Mouse (Mus musculus) stomach, embryonic 15.5 days (tissue): ENCODE data around the gene Tub. TPM values are rescaled to one million over a fixed set of nuclear protein-coding genes. Genes with fewer than 3 reads are reported as not detected.

Experiments used
- ATAC-seq: fragments of 200-750 bp; cut with Nextera tagmentation; 2 replicates; pipeline ENCODE4 v1.8.0; 2017; ENCODE audit warnings: low read depth, moderate number of reproducible peaks, moderate TSS enrichment; ENCODE audit not compliant: insufficient read depth, low FRiP score
- H3K27ac ChIP-seq: fragments of 300-500 bp; sonication (generic); 2 replicates; pipeline ENCODE4 v1.5.1; 2015; ENCODE audit warnings: mild to moderate bottlenecking, inconsistent platforms
- H3K27me3 ChIP-seq: fragments of 300-500 bp; sonication (generic); replicated peaks from 2 replicates; pipeline ENCODE4 v1.6.1; 2015; ENCODE audit warnings: inconsistent platforms
- H3K36me3 ChIP-seq: fragments of 300-500 bp; sonication (generic); 2 replicates; pipeline ENCODE4 v1.6.1; 2015; ENCODE audit warnings: inconsistent platforms
- H3K4me1 ChIP-seq: fragments of 300-500 bp; sonication (generic); 2 replicates; pipeline ENCODE4 v1.6.1; 2015; ENCODE audit warnings: inconsistent platforms
- H3K4me2 ChIP-seq: fragments of 300-500 bp; sonication (generic); 2 replicates; pipeline ENCODE4 v1.6.1; 2015; ENCODE audit warnings: mild to moderate bottlenecking, inconsistent platforms
- H3K4me3 ChIP-seq: fragments of 300-500 bp; sonication (generic); replicated peaks from 2 replicates; pipeline ENCODE4 v1.5.1; 2015; ENCODE audit warnings: inconsistent platforms
- H3K9ac ChIP-seq: fragments of 300-500 bp; sonication (generic); 2 replicates; pipeline ENCODE4 v1.6.1; 2015; ENCODE audit warnings: inconsistent platforms
- H3K9me3 ChIP-seq: fragments of 300-500 bp; sonication (generic); 2 replicates; pipeline ENCODE4 v1.6.1; 2016; ENCODE audit warnings: inconsistent platforms
- WGBS: fragments of 180-500 bp; shearing (Covaris S2); methylation state at CpG from one replicate; pipeline ENCODE4 v1.1.7; 2015; 5-methylcytosine and 5-hydroxymethylcytosine counted together
- polyA plus RNA-seq: library from polyadenylated mRNA; unstranded; fragments of >200 nt; fragmentation: Nextera tagmentation; extraction: Ambion mirVana; gene quantifications from 2 replicates; pipeline ENCODE4 v1.2.1, GENCODE M21; 2015

Tub gene
- polyA plus RNA-seq, 1 experiment from 2014 or later, result 2.5 TPM

- no peak for ATAC-seq
- no peak overlapping the region for H3K4me3 ChIP-seq
- H3K27ac ChIP-seq, result no peak overlapping the region
- 0 out of 2 replicates have a peak, but pooled peaks cover 4% of the 10 kb centered on the region for H3K36me3 ChIP-seq
- H3K4me2 ChIP-seq, result no peak overlapping the region
- H3K27me3 ChIP-seq, result peaks cover 39% of the 10 kb centered on the region
- H3K4me1 ChIP-seq, result peaks cover 10% of the 10 kb centered on the region
- H3K9ac ChIP-seq, result no peak overlapping the region
- no peaks in the 10 kb centered on the region for H3K9me3 ChIP-seq
Measured at GRCm38 (mm10) chr7:108948611-108949010, 1.5 kb upstream of the Tub start.

- Histone ChIP-seq H3K4me2 (no peak overlapping the region), H3K27ac (no peak overlapping the region), H3K27me3 (peaks cover 39% of the 10 kb centered on the region), H3K4me3 (no peak overlapping the region), H3K4me1 (peaks cover 10% of the 10 kb centered on the region), H3K36me3 (0 out of 2 replicates have a peak, but pooled peaks cover 1% of the 10 kb centered on the region), H3K9ac (no peak overlapping the region), H3K9me3 (no peaks in the 10 kb centered on the region)
- WGBS, result 35% methylated on average over 2 of the region's 2 CpGs
- ATAC-seq, result no peak
Measured at GRCm38 (mm10) chr7:108949301-108949700, 837 bp upstream of the Tub start.

- ATAC-seq, result no peak
- H3K4me1 ChIP-seq, result peaks cover 10% of the 10 kb centered on the region
- peaks cover 39% of the 10 kb centered on the region for H3K27me3 ChIP-seq
- H3K4me3 ChIP-seq, result peak overlapping the region; percentile 39
- no peaks in the 10 kb centered on the region for H3K36me3 ChIP-seq
- H3K9me3 ChIP-seq, result no peaks in the 10 kb centered on the region
- peak overlapping the region; percentile 72 for H3K4me2 ChIP-seq
- WGBS, result under 1% methylated on average over 52 of the region's 52 CpGs
- H3K9ac ChIP-seq, result no peak overlapping the region
- H3K27ac ChIP-seq, result no peak overlapping the region
Measured at GRCm38 (mm10) chr7:108950762-108951331, 709 bp downstream of the Tub start.

GRCm38 (mm10) chr7:108952801-108953200 lies 2.7 kb downstream of the Tub start:
- Histone ChIP-seq H3K36me3 (no peaks in the 10 kb centered on the region), H3K4me1 (peaks cover 10% of the 10 kb centered on the region), H3K9me3 (no peaks in the 10 kb centered on the region), H3K9ac (no peak overlapping the region), H3K27me3 (peaks cover 39% of the 10 kb centered on the region), H3K4me3 (no peak overlapping the region), H3K4me2 (no peak overlapping the region), H3K27ac (no peak overlapping the region)
- WGBS, result 67% methylated on average over 6 of the region's 6 CpGs
- ATAC-seq, result no peak

GRCm38 (mm10) chr7:108954185-108954584 lies 4.0 kb downstream of the Tub start:
- WGBS, result 53% methylated on average over 4 of the region's 4 CpGs
- no peaks in the 10 kb centered on the region for H3K9me3 ChIP-seq
- H3K9ac ChIP-seq, result no peak overlapping the region
- no peak for ATAC-seq
- H3K27me3 ChIP-seq, result peaks cover 37% of the 10 kb centered on the region
- no peaks in the 10 kb centered on the region for H3K36me3 ChIP-seq
- no peak overlapping the region for H3K4me3 ChIP-seq
- peaks cover 10% of the 10 kb centered on the region for H3K4me1 ChIP-seq
- no peak overlapping the region for H3K4me2 ChIP-seq
- H3K27ac ChIP-seq, result no peak overlapping the region

GRCm38 (mm10) chr7:108957734-108958133 lies 7.6 kb downstream of the Tub start:
- WGBS, result 71% methylated on average over 2 of the region's 2 CpGs
- peaks cover 6% of the 10 kb centered on the region for H3K27me3 ChIP-seq
- no peaks in the 10 kb centered on the region for H3K9me3 ChIP-seq
- H3K4me1 ChIP-seq, result no peaks in the 10 kb centered on the region
- H3K4me3 ChIP-seq, result no peak overlapping the region
- H3K27ac ChIP-seq, result no peak overlapping the region
- no peaks in the 10 kb centered on the region for H3K36me3 ChIP-seq
- no peak for ATAC-seq
- no peak overlapping the region for H3K4me2 ChIP-seq
- H3K9ac ChIP-seq, result no peak overlapping the region

- H3K4me2 ChIP-seq, result no peak overlapping the region
- no peaks in the 10 kb centered on the region for H3K36me3 ChIP-seq
- no peak for ATAC-seq
- no peak overlapping the region for H3K27ac ChIP-seq
- no peak overlapping the region for H3K4me3 ChIP-seq
- no peaks in the 10 kb centered on the region for H3K27me3 ChIP-seq
- no peak overlapping the region for H3K9ac ChIP-seq
- no peaks in the 10 kb centered on the region for H3K9me3 ChIP-seq
- H3K4me1 ChIP-seq, result no peaks in the 10 kb centered on the region
- whole genome bisulfite sequencing, result 27% methylated on average over 2 of the region's 2 CpGs
Measured at GRCm38 (mm10) chr7:108965968-108966367, 15.8 kb downstream of the Tub start.

- 0 out of 2 replicates have a peak, but pooled peaks have one; percentile 21 for ATAC-seq
- H3K9ac ChIP-seq, result no peak overlapping the region
Measured at GRCm38 (mm10) chr7:108966742-108967362, 16.7 kb downstream of the Tub start.

GRCm38 (mm10) chr7:108968201-108968600 lies 18.1 kb downstream of the Tub start:
- Histone ChIP-seq H3K4me2 (no peak overlapping the region), H3K9me3 (no peaks in the 10 kb centered on the region), H3K27me3 (no peaks in the 10 kb centered on the region), H3K4me1 (no peaks in the 10 kb centered on the region), H3K4me3 (no peak overlapping the region), H3K36me3 (no peaks in the 10 kb centered on the region), H3K9ac (no peak overlapping the region), H3K27ac (no peak overlapping the region)
- WGBS, result 27% methylated on average over 6 of the region's 6 CpGs
- ATAC-seq, result no peak

More at GRCm38 (mm10) chr7:108966742-108967362, 16.7 kb downstream of the Tub start:
- no peak overlapping the region for H3K27ac ChIP-seq
- H3K9me3 ChIP-seq, result no peaks in the 10 kb centered on the region
- no peaks in the 10 kb centered on the region for H3K27me3 ChIP-seq
- H3K4me3 ChIP-seq, result no peak overlapping the region
- H3K4me1 ChIP-seq, result no peaks in the 10 kb centered on the region
- no peak overlapping the region for H3K4me2 ChIP-seq
- 26% methylated on average over 7 of the region's 7 CpGs for WGBS
- no peaks in the 10 kb centered on the region for H3K36me3 ChIP-seq

GRCm38 (mm10) chr7:108972273-108972672 lies 22.1 kb downstream of the Tub start:
- Histone ChIP-seq H3K9ac (no peak overlapping the region), H3K27me3 (no peaks in the 10 kb centered on the region), H3K36me3 (no peaks in the 10 kb centered on the region), H3K27ac (no peak overlapping the region), H3K9me3 (no peaks in the 10 kb centered on the region), H3K4me1 (no peaks in the 10 kb centered on the region), H3K4me2 (no peak overlapping the region), H3K4me3 (no peak overlapping the region)
- WGBS, result 60% methylated on average over 6 of the region's 6 CpGs
- ATAC-seq, result no peak

GRCm38 (mm10) chr7:108985934-108986708 lies 36.0 kb downstream of the Tub start:
- ATAC-seq, result no peak
- H3K27me3 ChIP-seq, result no peaks in the 10 kb centered on the region
- 81% methylated on average over 2 of the region's 3 CpGs for WGBS

GRCm38 (mm10) chr7:108991207-108991606 lies 41.1 kb downstream of the Tub start:
- Histone ChIP-seq H3K4me1 (no peaks in the 10 kb centered on the region), H3K9me3 (no peaks in the 10 kb centered on the region), H3K4me3 (no peak overlapping the region), H3K9ac (no peak overlapping the region), H3K27ac (no peak overlapping the region), H3K4me2 (no peak overlapping the region), H3K36me3 (no peaks in the 10 kb centered on the region), H3K27me3 (no peaks in the 10 kb centered on the region)
- ATAC-seq, result no peak
- 71% methylated on average over 9 of the region's 9 CpGs for WGBS

More at GRCm38 (mm10) chr7:108985934-108986708, 36.0 kb downstream of the Tub start:
- Histone ChIP-seq H3K4me1 (no peaks in the 10 kb centered on the region), H3K9ac (no peak overlapping the region), H3K4me3 (no peak overlapping the region), H3K9me3 (no peaks in the 10 kb centered on the region), H3K36me3 (no peaks in the 10 kb centered on the region), H3K27ac (no peak overlapping the region), H3K4me2 (no peak overlapping the region)
